Mouse (Mus musculus): Measurements from ENCODE around the gene Med29.
"Not testable (repeated sequence)": the region's sequence is repeated elsewhere in the genome, so short reads cannot be mapped to it uniquely, and the experiment has no call there.

Gene Med29

GRCm38 (mm10) chr7:28395425-28395824, 2.9 kb upstream of the Med29 start:
- DNase-seq: no peak

GRCm38 (mm10) chr7:28393272-28393951, 904 bp upstream of the Med29 start:
- DNase-seq: peak; percentile 41

GRCm38 (mm10) chr7:28390331-28390730, 2.2 kb downstream of the Med29 start:
- peak; percentile 22 for DNase-seq

- not testable (repeated sequence) for DNase-seq
Observed at GRCm38 (mm10) chr7:28387384-28387783, 5.1 kb downstream of the Med29 start.

GRCm38 (mm10) chr7:28386877-28387276, 5.6 kb downstream of the Med29 start:
- not testable (repeated sequence) for DNase-seq

- DNase-seq: peak; percentile 65
Observed at GRCm38 (mm10) chr7:28386462-28386861, 6.0 kb downstream of the Med29 start.

- DNase-seq: no peak
Observed at GRCm38 (mm10) chr7:28386007-28386406, 6.5 kb downstream of the Med29 start.

GRCm38 (mm10) chr7:28385196-28385595, 7.3 kb downstream of the Med29 start:
- no peak for DNase-seq

- no peak for DNase-seq
Observed at GRCm38 (mm10) chr7:28384162-28384561, 8.3 kb downstream of the Med29 start.

GRCm38 (mm10) chr7:28383606-28384005, 8.9 kb downstream of the Med29 start:
- no peak for DNase-seq

- DNase-seq: no peak
Observed at GRCm38 (mm10) chr7:28382981-28383396, 9.5 kb downstream of the Med29 start.

- DNase-seq: no peak
Observed at GRCm38 (mm10) chr7:28382347-28382951, 10.1 kb downstream of the Med29 start.

GRCm38 (mm10) chr7:28381938-28382337, 10.6 kb downstream of the Med29 start:
- no peak for DNase-seq

GRCm38 (mm10) chr7:28381017-28381790, 11.3 kb downstream of the Med29 start:
- DNase-seq: no peak

- DNase-seq: no peak
Observed at GRCm38 (mm10) chr7:28380237-28381016, 12.1 kb downstream of the Med29 start, which contains the start of gene Zfp36. Gene Zfp36 (minus strand): TSS chr7:28380253.

- peak; percentile 69 for DNase-seq
Observed at GRCm38 (mm10) chr7:28378769-28379651, 13.5 kb downstream of the Med29 start.

- no peak for DNase-seq
Observed at GRCm38 (mm10) chr7:28378066-28378690, 14.3 kb downstream of the Med29 start.

GRCm38 (mm10) chr7:28377190-28378065, 15.1 kb downstream of the Med29 start:
- DNase-seq: no peak

GRCm38 (mm10) chr7:28376011-28376771, 16.3 kb downstream of the Med29 start:
- no peak for DNase-seq

All from cerebellum, adult 9-11 months (tissue).